Mouse (Mus musculus): ENCODE measurements around the gene Itfg2. TPM values are rescaled to one million over a fixed set of nuclear protein-coding genes. Genes with fewer than 3 reads are reported as not detected.

Gene Itfg2
- polyA plus RNA-seq, 1 experiment from 2014 or later = 41.7 TPM

- Histone ChIP-seq H3K4me2 (no peak within 1 kb of the TSS), H3K36me3 (peaks cover 29% of the 10 kb centered on the region), H3K4me1 (replicated peaks) (peaks cover 16% of the 10 kb centered on the region), H3K27ac (peak within 1 kb of the TSS; percentile 55; the same call in 1 of the 2 replicates), H3K4me3 (no peak within 1 kb of the TSS), H3K9me3 (no peaks in the 10 kb centered on the region), H3K9ac (peak within 1 kb of the TSS; percentile 15; the same call in 1 of the 2 replicates), H3K27me3 (no peaks in the 10 kb centered on the region)
- ATAC-seq (ENCODE audit: low FRiP score) = peak; percentile 77
- 17% methylated on average over 6 of the region's 6 CpGs for WGBS
Observed at GRCm38 (mm10) chr6:128375192-128375591, 49.5 kb downstream of the Itfg2 start, which contains the start of the genes Tex52 and Gm44596. Tex52 (plus strand) TSS chr6:128375456. Gm44596 (plus strand) TSS chr6:128375503.

- Histone ChIP-seq H3K27ac (no peak overlapping the region), H3K9ac (no peak overlapping the region), H3K4me1 (replicated peaks) (peaks cover 13% of the 10 kb centered on the region), H3K4me2 (no peak overlapping the region), H3K4me3 (no peak overlapping the region), H3K36me3 (peaks cover 42% of the 10 kb centered on the region), H3K27me3 (no peaks in the 10 kb centered on the region), H3K9me3 (no peaks in the 10 kb centered on the region)
- WGBS = 91% methylated on average over 5 of the region's 5 CpGs
- no peak for ATAC-seq (ENCODE audit: low FRiP score)
Observed at GRCm38 (mm10) chr6:128370040-128370439, 54.7 kb downstream of the Itfg2 start.

DNA sequence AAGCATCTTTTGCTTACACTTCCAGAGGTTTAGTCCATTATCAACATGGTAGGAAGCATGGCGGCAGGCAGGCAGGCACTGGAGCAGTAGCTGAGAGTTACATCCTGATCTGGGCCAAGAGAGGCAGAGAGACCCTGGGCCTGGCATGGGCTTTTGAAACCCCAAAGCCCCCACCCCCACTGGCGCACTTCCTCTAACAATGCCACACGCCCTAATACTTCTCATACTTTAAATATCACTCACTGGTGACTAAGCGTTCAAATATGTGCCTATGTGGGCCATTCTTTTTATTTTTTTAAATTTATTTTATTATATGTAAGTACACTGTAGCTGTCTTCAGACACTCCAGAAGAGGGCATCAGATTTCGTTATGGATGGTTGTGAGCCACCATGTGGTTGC is 58.3 kb downstream of the Itfg2 start:
- H3K4me3 ChIP-seq = no peak overlapping the region
- peaks cover 16% of the 10 kb centered on the region for H3K4me1 ChIP-seq (replicated peaks)
- H3K9me3 ChIP-seq = no peaks in the 10 kb centered on the region
- no peak overlapping the region for H3K27ac ChIP-seq
- no peak overlapping the region for H3K4me2 ChIP-seq
- peaks cover 23% of the 10 kb centered on the region for H3K36me3 ChIP-seq
- H3K9ac ChIP-seq = no peak overlapping the region
- 97% methylated on average over 5 of the region's 5 CpGs for WGBS
- ATAC-seq (ENCODE audit: low FRiP score) = no peak
- no peaks in the 10 kb centered on the region for H3K27me3 ChIP-seq

GRCm38 (mm10) chr6:128364721-128365120 is 60.0 kb downstream of the Itfg2 start:
- 75% methylated on average over 6 of the region's 6 CpGs for WGBS
- Histone ChIP-seq H3K36me3 (peaks cover 10% of the 10 kb centered on the region), H3K9ac (no peak overlapping the region), H3K4me3 (no peak overlapping the region), H3K9me3 (no peaks in the 10 kb centered on the region), H3K27me3 (no peaks in the 10 kb centered on the region), H3K4me1 (replicated peaks) (peaks cover 32% of the 10 kb centered on the region), H3K4me2 (no peak overlapping the region), H3K27ac (no peak overlapping the region)
- ATAC-seq (ENCODE audit: low FRiP score) = no peak

DNA sequence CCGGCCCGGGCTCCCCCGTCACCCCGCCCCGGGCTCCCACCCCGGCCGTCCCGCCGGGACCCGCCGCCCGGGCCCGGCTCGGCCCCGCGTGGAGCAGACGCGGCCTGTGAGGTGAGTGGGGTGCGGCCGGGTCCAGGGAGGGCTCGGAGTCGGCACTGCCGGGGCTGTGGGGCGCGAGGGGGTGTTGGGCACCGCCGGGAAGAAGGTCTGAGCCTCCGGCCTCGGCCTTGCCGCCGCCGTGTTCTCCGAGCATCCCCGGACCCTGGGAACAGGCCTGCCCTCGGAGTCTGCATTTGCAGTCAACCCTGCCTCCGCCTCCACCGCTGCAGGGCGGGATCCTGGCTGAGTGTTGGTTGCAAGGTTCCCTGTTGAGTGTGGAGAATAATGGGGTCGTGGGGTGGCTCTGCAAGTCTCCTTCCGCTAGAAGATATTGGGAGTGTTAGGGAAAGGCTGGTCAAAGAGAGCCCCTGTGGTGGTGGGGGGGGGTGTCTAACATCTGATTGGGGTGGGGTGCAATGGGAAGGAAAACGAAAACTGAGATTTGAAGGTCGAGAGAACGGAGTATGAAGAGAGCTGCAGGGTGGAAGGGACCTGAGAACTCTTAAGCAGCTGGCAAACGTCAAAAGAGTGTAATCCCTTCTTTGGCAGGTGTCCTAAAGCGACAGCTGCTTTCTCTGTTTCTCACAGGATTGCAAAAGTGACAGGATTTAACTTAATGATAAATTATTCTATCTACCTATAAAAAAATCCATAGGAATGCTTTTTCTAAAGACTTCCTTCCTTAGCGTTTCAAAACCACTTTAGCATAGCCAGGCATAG is 61.5 kb downstream of the Itfg2 start:
- Histone ChIP-seq H3K36me3 (peaks cover 13% of the 10 kb centered on the region), H3K4me3 (peak overlapping the region; percentile 67), H3K4me1 (replicated peaks) (peaks cover 40% of the 10 kb centered on the region), H3K27me3 (no peaks in the 10 kb centered on the region), H3K9ac (peak overlapping the region; percentile 82), H3K9me3 (no peaks in the 10 kb centered on the region), H3K4me2 (peak overlapping the region; percentile 99), H3K27ac (peak overlapping the region; percentile 86)
- WGBS = under 1% methylated on average over 44 of the region's 46 CpGs
- ATAC-seq (ENCODE audit: low FRiP score) = peak; percentile 78

DNA sequence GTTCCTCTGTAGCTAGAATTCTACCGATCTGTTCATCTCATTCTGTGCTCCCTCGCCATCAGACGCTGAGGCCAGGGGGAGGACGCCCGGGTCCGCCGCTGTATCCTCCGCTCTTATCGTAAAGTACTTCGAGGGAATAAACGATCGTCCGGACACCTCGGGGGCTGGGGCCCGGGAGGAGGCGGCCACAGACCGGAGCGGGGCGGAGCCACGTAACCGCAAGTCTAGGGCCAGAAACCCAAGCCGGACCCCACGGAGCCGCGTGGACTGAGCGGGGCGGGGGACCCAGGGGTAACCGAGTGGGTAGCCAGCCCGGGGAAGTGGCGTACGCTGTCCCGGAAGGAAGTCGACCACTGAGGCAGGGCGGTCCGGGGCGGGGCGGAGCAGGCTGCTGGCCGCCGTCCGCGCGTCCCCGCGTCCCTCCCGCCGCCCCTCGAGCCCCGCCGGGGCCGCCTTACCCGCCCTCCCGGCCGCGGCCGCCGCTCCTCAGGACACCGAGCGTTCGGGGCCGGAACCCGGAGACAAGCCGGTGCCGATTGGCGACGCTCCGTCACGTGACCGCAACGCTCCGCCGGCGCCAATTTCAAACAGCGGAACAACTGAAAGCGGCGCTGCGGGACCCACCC is 62.2 kb downstream of the Itfg2 start, which contains the start of the genes Rhno1 and Foxm1:
TSS of gene Rhno1 (minus strand) at position 531 of the 626 bp plus-strand sequence.
TSS of gene Foxm1 (plus strand) at position 587 of the 626 bp plus-strand sequence.
- peak; percentile 92 for ATAC-seq (ENCODE audit: low FRiP score)
- Histone ChIP-seq H3K9ac (peak within 1 kb of the TSS; percentile 82), H3K4me2 (peak within 1 kb of the TSS; percentile 99), H3K27me3 (no peaks in the 10 kb centered on the region), H3K4me3 (peak within 1 kb of the TSS; percentile 67), H3K4me1 (replicated peaks) (peaks cover 40% of the 10 kb centered on the region), H3K36me3 (peaks cover 20% of the 10 kb centered on the region), H3K9me3 (no peaks in the 10 kb centered on the region), H3K27ac (peak within 1 kb of the TSS; percentile 86)
- under 1% methylated on average over 76 of the region's 76 CpGs for WGBS

- Histone ChIP-seq H3K9me3 (no peaks in the 10 kb centered on the region), H3K4me3 (peak overlapping the region; percentile 67), H3K27ac (peak overlapping the region; percentile 86), H3K4me2 (peak overlapping the region; percentile 99), H3K27me3 (no peaks in the 10 kb centered on the region), H3K4me1 (replicated peaks) (peaks cover 40% of the 10 kb centered on the region), H3K36me3 (peaks cover 26% of the 10 kb centered on the region), H3K9ac (peak overlapping the region; percentile 82)
- 18% methylated on average over 9 of the region's 9 CpGs for WGBS
- no peak for ATAC-seq (ENCODE audit: low FRiP score)
Observed at GRCm38 (mm10) chr6:128361901-128362300, 62.8 kb downstream of the Itfg2 start.

Other genes with a start within 250 kb of the Itfg2 start
- gene Tead4, start 124.1 kb downstream of the Itfg2 start, polyA plus RNA-seq (2015; fragmentation: Nextera tagmentation; extraction: Ambion mirVana) = 0.53 and 0.70 TPM in 2 replicates
- 19.9 and 20.1 TPM in 2 replicates for gene Tulp3, start 69.1 kb downstream of the Itfg2 start, polyA plus RNA-seq (2015; fragmentation: Nextera tagmentation; extraction: Ambion mirVana)
- gene Rhno1, start 62.0 kb downstream of the Itfg2 start, polyA plus RNA-seq (2015; fragmentation: Nextera tagmentation; extraction: Ambion mirVana) = 115 and 117 TPM in 2 replicates
- gene Foxm1, start 62.0 kb downstream of the Itfg2 start, polyA plus RNA-seq (2015; fragmentation: Nextera tagmentation; extraction: Ambion mirVana) = 8.7 and 9.6 TPM in 2 replicates
- gene Tex52, start 49.5 kb downstream of the Itfg2 start, polyA plus RNA-seq (2015; fragmentation: Nextera tagmentation; extraction: Ambion mirVana) = 0.47 and 0.70 TPM in 2 replicates
- not detected in 2 replicates for gene Gm44596, start 49.4 kb downstream of the Itfg2 start, polyA plus RNA-seq (2015; fragmentation: Nextera tagmentation; extraction: Ambion mirVana)
- gene Nrip2, start 25.6 kb downstream of the Itfg2 start, polyA plus RNA-seq (2015; fragmentation: Nextera tagmentation; extraction: Ambion mirVana) = 8.1 and 9.5 TPM in 2 replicates
- gene Fkbp4, start 13.7 kb upstream of the Itfg2 start, polyA plus RNA-seq (2015; fragmentation: Nextera tagmentation; extraction: Ambion mirVana) = 371 and 380 TPM in 2 replicates
- 0.06 and 0.19 TPM in 2 replicates for gene Pzp, start 101.8 kb upstream of the Itfg2 start, polyA plus RNA-seq (2015; fragmentation: Nextera tagmentation; extraction: Ambion mirVana)
- 0.42 and 0.89 TPM in 2 replicates for gene A2ml1, start 156.7 kb upstream of the Itfg2 start, polyA plus RNA-seq (2015; fragmentation: Nextera tagmentation; extraction: Ambion mirVana)
- not detected in 2 replicates for gene Klrb1a, start 198.6 kb upstream of the Itfg2 start, polyA plus RNA-seq (2015; fragmentation: Nextera tagmentation; extraction: Ambion mirVana)
- not detected in 2 replicates for gene Clec2h, start 237.5 kb upstream of the Itfg2 start, polyA plus RNA-seq (2015; fragmentation: Nextera tagmentation; extraction: Ambion mirVana)